In the genomic region with DNA sequence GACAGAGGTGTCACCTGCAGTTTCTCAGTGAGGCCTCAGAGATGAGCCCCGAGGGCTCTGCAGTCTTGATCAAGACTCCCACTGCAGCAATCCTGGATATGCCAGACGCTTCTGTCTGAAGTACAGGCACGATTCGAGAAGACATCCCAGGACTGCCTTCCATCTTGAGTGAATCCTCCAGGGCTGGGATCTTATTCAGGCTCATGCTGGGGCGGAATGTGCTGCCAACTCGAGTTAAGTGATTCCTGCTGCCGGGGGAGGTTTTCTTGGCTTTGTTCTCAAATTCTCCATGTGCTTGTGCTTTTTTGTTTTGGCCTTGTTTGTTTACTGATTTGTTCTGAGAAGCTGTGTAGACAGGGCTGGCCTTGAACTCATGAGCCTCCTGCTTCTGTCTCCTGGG, we compare ENCODE assay signal across 17 mouse cellular contexts. TPM values are rescaled to one million over a fixed set of nuclear protein-coding genes. Genes with fewer than 3 reads are reported as not detected.
DNase-seq lines count a peak whose midpoint lies in the region; TF ChIP-seq lines count a peak whose summit lies in the region.
"Had no signal": no experiment of that assay in that cellular context is flagged by ENCODE, and none has a peak within 500 bp of the region (broad histone marks: within the 10 kb centered on the region; RNA-seq: fewer than 3 reads in every experiment).

No protein-coding gene starts in this region.

- no peak overlapping the region for H3K4me3 ChIP-seq in gastrocnemius, adult 2 months
- H3K4me3 ChIP-seq: limb, embryonic 15.5 days; midbrain, embryonic 12.5 days had no signal

- intact Hi-C loops in gastrocnemius, adult 2 months (cut with DNase I), result no loop called here

- no peak overlapping the region for H3K27ac ChIP-seq in gastrocnemius, adult 2 months
- H3K27ac ChIP-seq: limb, embryonic 15.5 days; midbrain, embryonic 12.5 days had no signal

- peak; percentile 48 to 66 for DNase-seq in cerebellum, postnatal 10 days
- DNase-seq in cerebellum, postnatal 25 days, result no peak
- peak; percentile 32 for DNase-seq in gastrocnemius, adult 2 months
- no peak for DNase-seq in gastrocnemius, adult 8-10 months (ENCODE audit: low spot score in 2 of 2)
- peak; percentile 31 for DNase-seq in right cerebral cortex, adult 18-20 months
- no peak for DNase-seq in right cerebral cortex, postnatal 14 days
- peak; percentile 12 to 16 for DNase-seq in right cerebral cortex, postnatal 36 days (ENCODE audit: low spot score in 2 of 2)
- no peak for DNase-seq in adrenal gland, postnatal 10 days
- DNase-seq: adrenal gland, adult 2 months; gastrocnemius, postnatal 10 days; heart, postnatal 14 days; kidney, adult 9 months; lung, adult 18-20 months; lung, postnatal 4 days; thymus, postnatal 4 days had no signal

- TF ChIP-seq CTCF in gastrocnemius, adult 2 months (IDR thresholded peaks at IDR 0.05), result no peak

RNA-seq across cellular contexts. Expression of a gene that starts 34.4 kb away (rescaled TPM):
- 10 to 100 TPM; 24.1 to 24.3 TPM for total RNA-seq in gastrocnemius, adult 2 months (2021)
- total RNA-seq in gastrocnemius, adult 8-10 months (2022), result 10 to 100 TPM; 27.4 to 31.8 (median 29.4) TPM
- 10 to 100 TPM; 56.6 to 58.9 TPM for total RNA-seq in adrenal gland, postnatal 10 days (2021)

Comparison
In these comparisons a context has a peak if more than half of its experiments do, and no peak if none do; other contexts are left out.
1. DNase-seq: peak in cerebellum, postnatal 10 days (2 of 2), gastrocnemius, adult 2 months (single experiment), right cerebral cortex, adult 18-20 months (single experiment) and right cerebral cortex, postnatal 36 days (2 of 2); none in cerebellum, postnatal 25 days (0 of 2), gastrocnemius, adult 8-10 months (0 of 2), right cerebral cortex, postnatal 14 days (single experiment) and adrenal gland, postnatal 10 days (single experiment).